Mouse (Mus musculus) midbrain, embryonic 13.5 days (tissue): ENCODE results near the gene Ccdc47. TPM values are rescaled to one million over a fixed set of nuclear protein-coding genes. Genes with fewer than 3 reads are reported as not detected.

ENCODE experiments used
- ATAC-seq: fragments of 200-750 bp; cut with Nextera tagmentation; 2 replicates; pipeline ENCODE4 v1.8.0; 2017; ENCODE audit warnings: mild to moderate bottlenecking, moderate TSS enrichment, moderate library complexity
- H3K27ac ChIP-seq: fragments of 300-500 bp; sonication (generic); 2 replicates; pipeline ENCODE4 v1.5.1; 2015; ENCODE audit warnings: inconsistent platforms, mild to moderate bottlenecking, moderate library complexity
- H3K27me3 ChIP-seq: fragments of 300-500 bp; sonication (generic); 2 replicates; pipeline ENCODE4 v1.6.1; 2015; ENCODE audit warnings: mild to moderate bottlenecking, inconsistent platforms
- H3K36me3 ChIP-seq: fragments of 300-500 bp; sonication (generic); 2 replicates; pipeline ENCODE4 v1.6.1; 2015; ENCODE audit warnings: mild to moderate bottlenecking, inconsistent platforms
- H3K4me1 ChIP-seq: fragments of 300-500 bp; sonication (generic); replicated peaks from 2 replicates; pipeline ENCODE4 v1.6.1; 2015; ENCODE audit warnings: inconsistent platforms
- H3K4me2 ChIP-seq: fragments of 300-500 bp; sonication (generic); replicated peaks from 2 replicates; pipeline ENCODE4 v1.6.1; 2015; ENCODE audit warnings: moderate library complexity, mild to moderate bottlenecking, inconsistent platforms
- H3K4me3 ChIP-seq: fragments of 300-500 bp; sonication (generic); replicated peaks from 2 replicates; pipeline ENCODE4 v1.5.1; 2015; ENCODE audit warnings: mild to moderate bottlenecking, inconsistent platforms
- H3K9ac ChIP-seq: fragments of 300-500 bp; sonication (generic); replicated peaks from 2 replicates; pipeline ENCODE4 v1.6.1; 2015; ENCODE audit warnings: mild to moderate bottlenecking, inconsistent platforms
- H3K9me3 ChIP-seq: fragments of 300-500 bp; sonication (generic); 2 replicates; pipeline ENCODE4 v1.6.1; 2016; ENCODE audit warnings: mild to moderate bottlenecking, inconsistent platforms
- WGBS: fragments of 180-500 bp; shearing (Covaris S2); methylation state at CpG from one replicate; pipeline ENCODE4 v1.1.7; 2015; 5-methylcytosine and 5-hydroxymethylcytosine counted together
- polyA plus RNA-seq: library from polyadenylated mRNA; unstranded; fragments of >200 nt; fragmentation: Nextera tagmentation; extraction: Ambion mirVana; gene quantifications from 2 replicates; pipeline ENCODE4 v1.2.1, GENCODE M21; 2015

Ccdc47 gene
- polyA plus RNA-seq, 1 experiment from 2014 or later, result 96.2 TPM

DNA sequence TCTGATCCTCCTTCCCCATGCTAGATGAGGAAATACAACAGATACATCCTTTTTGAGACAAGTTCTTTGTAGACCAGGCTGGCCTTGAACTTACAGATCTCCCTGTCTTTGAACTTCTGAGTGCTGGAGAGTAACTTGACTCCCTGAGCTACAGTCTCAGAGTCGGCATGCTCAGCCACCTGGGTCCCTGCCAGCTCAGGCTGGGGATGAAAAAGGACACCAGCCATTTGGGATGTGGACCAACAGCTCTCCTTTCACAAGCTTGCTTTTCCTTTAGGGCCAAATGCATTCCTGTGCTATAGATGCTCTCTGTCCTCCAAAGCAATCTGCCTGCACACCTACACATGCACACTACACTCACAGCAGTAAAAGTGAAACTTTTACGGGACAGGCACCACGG is 41.1 kb downstream of the Ccdc47 start:
- no peaks in the 10 kb centered on the region for H3K9me3 ChIP-seq
- peaks cover 22% of the 10 kb centered on the region for H3K36me3 ChIP-seq
- no peak overlapping the region for H3K9ac ChIP-seq
- ATAC-seq, result no peak
- WGBS, result 88% methylated on average over 3 of the region's 3 CpGs
- H3K4me2 ChIP-seq, result no peak overlapping the region
- H3K27ac ChIP-seq, result no peak overlapping the region
- no peaks in the 10 kb centered on the region for H3K4me1 ChIP-seq
- no peak overlapping the region for H3K4me3 ChIP-seq
- H3K27me3 ChIP-seq, result no peaks in the 10 kb centered on the region

GRCm38 (mm10) chr11:106174372-106174771 is 41.8 kb downstream of the Ccdc47 start:
- Histone ChIP-seq H3K36me3 (peaks cover 26% of the 10 kb centered on the region), H3K4me2 (no peak overlapping the region), H3K9me3 (no peaks in the 10 kb centered on the region), H3K4me1 (no peaks in the 10 kb centered on the region), H3K9ac (no peak overlapping the region), H3K27ac (no peak overlapping the region), H3K4me3 (no peak overlapping the region), H3K27me3 (no peaks in the 10 kb centered on the region)
- 84% methylated on average over 5 of the region's 5 CpGs for WGBS
- ATAC-seq, result no peak

DNA sequence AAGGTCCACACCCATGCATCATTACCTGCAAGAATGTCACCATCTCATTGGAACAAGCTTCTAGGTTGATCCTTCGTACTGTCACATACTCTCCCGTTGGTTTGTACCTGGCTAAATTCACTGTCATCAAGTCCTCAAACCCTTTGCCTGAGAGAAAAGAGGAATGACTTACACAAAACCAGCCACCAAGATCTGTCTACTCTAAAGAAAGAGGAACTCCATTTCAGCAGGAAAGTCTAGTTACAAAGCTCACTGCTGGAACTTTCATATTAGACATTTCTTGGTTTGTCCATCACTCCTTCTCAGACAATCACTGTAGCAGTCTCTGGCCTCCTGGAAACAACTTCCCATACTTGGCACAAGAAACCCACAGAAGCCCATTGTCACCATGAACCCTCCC is 42.9 kb downstream of the Ccdc47 start:
- no peak overlapping the region for H3K4me3 ChIP-seq
- H3K9me3 ChIP-seq, result no peaks in the 10 kb centered on the region
- WGBS, result 93% methylated on average over 2 of the region's 2 CpGs
- H3K27me3 ChIP-seq, result no peaks in the 10 kb centered on the region
- H3K4me1 ChIP-seq, result no peaks in the 10 kb centered on the region
- no peak for ATAC-seq
- H3K27ac ChIP-seq, result no peak overlapping the region
- peaks cover 32% of the 10 kb centered on the region for H3K36me3 ChIP-seq
- no peak overlapping the region for H3K9ac ChIP-seq
- H3K4me2 ChIP-seq, result no peak overlapping the region

DNA sequence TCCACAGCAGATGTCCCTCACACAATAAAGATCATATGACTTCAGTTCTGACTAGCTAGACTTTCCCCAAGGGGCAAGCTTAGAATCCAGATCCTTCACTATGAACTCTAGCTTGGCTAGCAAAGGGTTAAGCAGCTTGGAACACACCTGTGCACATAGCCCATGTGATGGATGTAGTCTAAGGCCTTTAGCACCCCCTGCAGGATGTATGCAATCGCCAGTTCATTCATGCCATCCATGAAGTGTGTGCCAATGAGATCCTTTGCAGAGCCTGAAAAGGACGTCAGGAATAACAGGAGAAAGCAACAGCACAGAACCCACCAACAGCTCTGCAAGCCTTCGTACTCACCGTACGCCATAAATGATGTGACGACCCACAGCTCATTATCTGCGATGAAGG is 45.3 kb downstream of the Ccdc47 start:
- no peak overlapping the region for H3K4me3 ChIP-seq
- no peaks in the 10 kb centered on the region for H3K9me3 ChIP-seq
- ATAC-seq, result no peak
- H3K4me1 ChIP-seq, result no peaks in the 10 kb centered on the region
- no peaks in the 10 kb centered on the region for H3K27me3 ChIP-seq
- H3K9ac ChIP-seq, result no peak overlapping the region
- H3K36me3 ChIP-seq, result peaks cover 56% of the 10 kb centered on the region
- no peak overlapping the region for H3K4me2 ChIP-seq
- no peak overlapping the region for H3K27ac ChIP-seq
- WGBS, result 84% methylated on average over 7 of the region's 7 CpGs

- Histone ChIP-seq H3K4me1 (no peaks in the 10 kb centered on the region), H3K9ac (no peak overlapping the region), H3K36me3 (peaks cover 73% of the 10 kb centered on the region), H3K4me2 (no peak overlapping the region), H3K9me3 (no peaks in the 10 kb centered on the region), H3K4me3 (no peak overlapping the region), H3K27me3 (no peaks in the 10 kb centered on the region), H3K27ac (no peak overlapping the region)
- WGBS, result 89% methylated on average over 5 of the region's 5 CpGs
- no peak for ATAC-seq
These were observed 48.7 kb downstream of the Ccdc47 start for GRCm38 (mm10) chr11:106167435-106167834.

GRCm38 (mm10) chr11:106164601-106165180 is 51.5 kb downstream of the Ccdc47 start:
- no peak overlapping the region for H3K27ac ChIP-seq
- no peak overlapping the region for H3K9ac ChIP-seq
- no peak overlapping the region for H3K4me3 ChIP-seq
- peaks cover 15% of the 10 kb centered on the region for H3K4me1 ChIP-seq
- no peak for ATAC-seq
- WGBS, result 91% methylated on average over 16 of the region's 16 CpGs
- H3K4me2 ChIP-seq, result no peak overlapping the region
- H3K36me3 ChIP-seq, result peaks cover 60% of the 10 kb centered on the region
- H3K27me3 ChIP-seq, result no peaks in the 10 kb centered on the region
- H3K9me3 ChIP-seq, result no peaks in the 10 kb centered on the region

DNA sequence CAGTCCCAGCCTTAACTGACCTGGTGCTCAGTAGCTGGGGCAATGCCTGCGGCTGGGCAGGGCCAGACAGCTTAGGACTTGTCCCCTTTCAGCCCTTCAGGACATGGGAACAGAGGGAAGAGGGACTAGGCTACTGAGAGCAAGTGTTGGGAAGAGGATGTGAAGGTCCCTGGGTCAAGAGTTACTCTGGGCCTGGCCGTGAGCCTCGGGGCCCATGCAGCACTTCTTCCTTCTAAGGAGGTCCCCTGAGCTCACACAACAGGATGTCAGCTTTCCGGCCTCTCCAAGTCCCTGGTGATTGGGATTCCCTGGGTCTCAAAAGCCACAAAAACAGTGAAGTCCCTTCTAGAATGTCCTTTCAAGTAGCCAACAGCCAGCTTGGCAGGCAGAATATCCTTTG is 52.6 kb downstream of the Ccdc47 start:
- Histone ChIP-seq H3K9ac (no peak overlapping the region), H3K27me3 (no peaks in the 10 kb centered on the region), H3K27ac (no peak overlapping the region), H3K4me1 (peaks cover 25% of the 10 kb centered on the region), H3K4me3 (no peak overlapping the region), H3K4me2 (no peak overlapping the region), H3K36me3 (peaks cover 54% of the 10 kb centered on the region), H3K9me3 (no peaks in the 10 kb centered on the region)
- WGBS, result 91% methylated on average over 4 of the region's 4 CpGs
- no peak for ATAC-seq

DNA sequence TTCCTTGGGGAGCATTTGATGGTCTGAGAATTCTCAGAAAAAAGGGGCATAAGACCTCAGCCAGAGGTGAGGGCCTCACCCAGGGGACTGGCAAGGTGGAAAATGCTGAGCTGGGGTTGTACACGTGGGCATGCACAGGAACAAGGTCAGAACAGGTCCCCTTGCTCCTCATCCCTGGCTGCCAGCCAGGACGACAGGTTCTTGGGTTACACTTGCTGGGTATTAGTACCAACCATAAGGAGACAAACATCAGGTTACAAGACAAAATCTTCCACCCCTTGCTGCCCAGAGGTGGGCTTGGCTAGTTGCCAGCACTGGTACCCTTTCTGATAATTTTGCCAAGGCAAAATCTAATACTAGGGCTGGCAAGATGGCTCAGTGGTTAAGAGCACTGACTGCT is 53.9 kb downstream of the Ccdc47 start:
- Histone ChIP-seq H3K4me3 (no peak overlapping the region), H3K9ac (no peak overlapping the region), H3K9me3 (no peaks in the 10 kb centered on the region), H3K27me3 (no peaks in the 10 kb centered on the region), H3K36me3 (peaks cover 53% of the 10 kb centered on the region), H3K4me2 (no peak overlapping the region), H3K4me1 (peaks cover 38% of the 10 kb centered on the region), H3K27ac (0 out of 2 replicates have a peak overlapping the region, but pooled peaks have one; percentile 98)
- WGBS, result 86% methylated on average over 2 of the region's 2 CpGs
- no peak for ATAC-seq

DNA sequence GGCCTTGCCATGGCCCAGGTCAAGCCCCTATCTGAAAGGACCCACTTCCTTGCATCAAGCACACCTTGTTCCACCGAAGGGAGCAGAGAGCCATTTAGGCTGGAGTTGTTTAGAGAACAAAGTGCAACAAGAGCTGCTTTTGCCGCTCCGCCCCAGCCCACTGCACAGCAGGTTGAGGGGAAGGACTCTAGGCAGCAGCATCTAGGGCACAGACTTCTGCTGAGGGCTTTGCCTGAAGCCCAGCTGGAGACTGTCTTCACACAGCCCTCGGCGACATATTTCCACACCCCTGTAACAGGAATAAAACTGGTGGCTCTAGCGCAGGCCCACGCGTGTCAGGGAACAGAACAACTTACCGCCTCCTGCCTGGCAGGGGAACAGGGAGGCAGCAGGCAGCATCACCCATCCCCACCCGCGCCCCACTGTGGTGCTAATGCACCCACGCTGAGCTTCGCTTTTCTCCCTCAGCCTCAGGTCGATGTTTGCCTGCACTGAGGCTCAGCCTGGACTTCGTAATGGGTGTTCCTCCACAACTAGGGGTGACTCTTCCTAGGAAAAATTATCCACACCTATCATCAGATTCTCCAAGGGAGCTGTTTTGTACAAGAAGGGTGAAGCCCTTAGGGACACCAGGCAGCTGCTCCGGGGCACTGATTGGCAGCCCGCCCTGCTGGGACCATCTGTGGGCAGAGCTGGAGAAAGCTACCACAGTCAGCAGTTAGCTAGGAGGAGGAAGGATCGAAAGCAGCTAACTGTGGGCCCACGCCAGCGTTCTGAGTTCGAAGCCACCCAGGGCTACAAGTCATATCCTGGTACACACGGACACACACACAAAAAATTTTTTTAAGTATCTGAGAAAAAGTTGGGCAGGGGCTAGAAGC is 55.1 kb downstream of the Ccdc47 start, which contains the start of the genes Gm10840 and Limd2:
TSS of gene Gm10840 (plus strand) at position 10 of the 881 bp plus-strand sequence.
TSS of gene Limd2 (minus strand) at position 20 of the 881 bp plus-strand sequence.
- Histone ChIP-seq H3K4me1 (peaks cover 48% of the 10 kb centered on the region), H3K9ac (peak within 1 kb of the TSS; percentile 96), H3K27me3 (no peaks in the 10 kb centered on the region), H3K36me3 (peaks cover 54% of the 10 kb centered on the region), H3K9me3 (no peaks in the 10 kb centered on the region), H3K4me2 (peak within 1 kb of the TSS; percentile 96), H3K27ac (peak within 1 kb of the TSS; percentile 98), H3K4me3 (peak within 1 kb of the TSS; percentile 83)
- WGBS, result 24% methylated on average over 22 of the region's 22 CpGs
- peak; percentile 54 for ATAC-seq

GRCm38 (mm10) chr11:106159921-106160840 is 56.0 kb downstream of the Ccdc47 start:
- peaks cover 52% of the 10 kb centered on the region for H3K4me1 ChIP-seq
- H3K4me2 ChIP-seq, result peak overlapping the region; percentile 96
- peak overlapping the region; percentile 98 for H3K27ac ChIP-seq
- under 1% methylated on average over 44 of the region's 106 CpGs for WGBS
- ATAC-seq, result peak; percentile 66
- H3K9me3 ChIP-seq, result no peaks in the 10 kb centered on the region
- peak overlapping the region; percentile 83 for H3K4me3 ChIP-seq
- H3K27me3 ChIP-seq, result no peaks in the 10 kb centered on the region
- H3K9ac ChIP-seq, result peak overlapping the region; percentile 96
- H3K36me3 ChIP-seq, result peaks cover 49% of the 10 kb centered on the region

- ATAC-seq, result peak; percentile 76
- 3% methylated on average over 25 of the region's 25 CpGs for WGBS
- Histone ChIP-seq H3K27ac (peak overlapping the region; percentile 98), H3K4me3 (peak overlapping the region; percentile 83), H3K4me1 (peaks cover 52% of the 10 kb centered on the region), H3K27me3 (no peaks in the 10 kb centered on the region), H3K9me3 (no peaks in the 10 kb centered on the region), H3K9ac (peak overlapping the region; percentile 96), H3K36me3 (peaks cover 47% of the 10 kb centered on the region), H3K4me2 (peak overlapping the region; percentile 96)
These were observed 56.8 kb downstream of the Ccdc47 start for GRCm38 (mm10) chr11:106159216-106159920.
